Mouse (Mus musculus): ENCODE data around the gene Kansl2. TPM values are rescaled to one million over a fixed set of nuclear protein-coding genes. Genes with fewer than 3 reads are reported as not detected.

Gene Kansl2
- total and polyA plus RNA-seq, 2 experiments from 2014 or later: 58.7 to 73.1 TPM

- H3K4me2 ChIP-seq (ENCODE audit: low read depth, low read length): peak overlapping the region; percentile 25
- H3K36me3 ChIP-seq (replicated peaks; ENCODE audit: control insufficient read depth, insufficient read depth, low read length): peaks cover 6% of the 10 kb centered on the region; the same call in 1 of the 2 replicates
- no peaks in the 10 kb centered on the region; the same call in 1 of the 2 replicates for H3K9me3 ChIP-seq (replicated peaks; ENCODE audit: control insufficient read depth, low read length)
- DNase-seq (ENCODE audit: low spot score) (peak; percentile 87), ATAC-seq (ENCODE audit: insufficient read depth, low read depth) (peak; percentile 80)
- no peak overlapping the region for H3K4me3 ChIP-seq (ENCODE audit: low read depth, low read length)
- H3K9ac ChIP-seq (replicated peaks; ENCODE audit: low read depth, low read length): 0 out of 2 replicates have a peak overlapping the region, but pooled peaks have one; percentile 1
- no peak for TF ChIP-seq CTCF (IDR thresholded peaks at IDR 0.05; ENCODE audit: low read depth)
- no peak for TF ChIP-seq EP300 (IDR thresholded peaks at IDR 0.05; ENCODE audit: low read depth)
- peaks cover 9% of the 10 kb centered on the region for H3K4me1 ChIP-seq (ENCODE audit: control insufficient read depth, insufficient read depth)
- 10% methylated on average over 17 of the region's 17 CpGs for WGBS
- no peaks in the 10 kb centered on the region for H3K27me3 ChIP-seq (ENCODE audit: control insufficient read depth, insufficient read depth, low read length)
- H3K27ac ChIP-seq (ENCODE audit: low read depth): peak overlapping the region; percentile 78
Observed at GRCm38 (mm10) chr15:98512799-98513321, 21.2 kb downstream of the Kansl2 start.

GRCm38 (mm10) chr15:98512232-98512631 is 21.8 kb downstream of the Kansl2 start:
- Histone ChIP-seq H3K27ac (ENCODE audit: low read depth) (no peak overlapping the region), H3K4me1 (ENCODE audit: control insufficient read depth, insufficient read depth) (peaks cover 9% of the 10 kb centered on the region), H3K27me3 (ENCODE audit: control insufficient read depth, insufficient read depth, low read length) (no peaks in the 10 kb centered on the region), H3K9ac (replicated peaks; ENCODE audit: low read depth, low read length) (no peak overlapping the region), H3K9me3 (replicated peaks; ENCODE audit: control insufficient read depth, low read length) (no peaks in the 10 kb centered on the region; the same call in 1 of the 2 replicates), H3K4me3 (ENCODE audit: low read depth, low read length) (no peak overlapping the region), H3K4me2 (ENCODE audit: low read depth, low read length) (no peak overlapping the region), H3K36me3 (replicated peaks; ENCODE audit: control insufficient read depth, insufficient read depth, low read length) (0 out of 2 replicates have a peak, but pooled peaks cover 3% of the 10 kb centered on the region)
- DNase-seq (ENCODE audit: low spot score) (no peak), ATAC-seq (ENCODE audit: insufficient read depth, low read depth) (no peak)
- WGBS: 41% methylated on average over 8 of the region's 8 CpGs
- TF ChIP-seq CTCF (IDR thresholded peaks at IDR 0.05; ENCODE audit: low read depth) (no peak), EP300 (IDR thresholded peaks at IDR 0.05; ENCODE audit: low read depth) (no peak)

- H3K4me3 ChIP-seq (ENCODE audit: low read depth, low read length): 0 out of 2 replicates have a peak overlapping the region, but pooled peaks have one; percentile 26
- peak overlapping the region; percentile 56 for H3K27ac ChIP-seq (ENCODE audit: low read depth)
Observed at GRCm38 (mm10) chr15:98511386-98511928, 22.6 kb downstream of the Kansl2 start.

GRCm38 (mm10) chr15:98510438-98511385 is 23.4 kb downstream of the Kansl2 start:
- ATAC-seq (ENCODE audit: insufficient read depth, low read depth) (0 out of 2 replicates have a peak, but pooled peaks have one; percentile 28), DNase-seq (ENCODE audit: low spot score) (peak; percentile 56)
- peak overlapping the region; percentile 58 for H3K4me2 ChIP-seq (ENCODE audit: low read depth, low read length)
- no peaks in the 10 kb centered on the region; the same call in 1 of the 2 replicates for H3K9me3 ChIP-seq (replicated peaks; ENCODE audit: control insufficient read depth, low read length)
- TF ChIP-seq EP300 (IDR thresholded peaks at IDR 0.05; ENCODE audit: low read depth) (no peak), CTCF (IDR thresholded peaks at IDR 0.05; ENCODE audit: low read depth) (peak; percentile 88)
- no peaks in the 10 kb centered on the region for H3K27me3 ChIP-seq (ENCODE audit: control insufficient read depth, insufficient read depth, low read length)
- peak overlapping the region; percentile 61 for H3K27ac ChIP-seq (ENCODE audit: low read depth)
- WGBS: 24% methylated on average over 25 of the region's 25 CpGs
- H3K4me1 ChIP-seq (ENCODE audit: control insufficient read depth, insufficient read depth): peaks cover 9% of the 10 kb centered on the region
- H3K36me3 ChIP-seq (replicated peaks; ENCODE audit: control insufficient read depth, insufficient read depth, low read length): no peaks in the 10 kb centered on the region
- peak overlapping the region; percentile 26 for H3K4me3 ChIP-seq (ENCODE audit: low read depth, low read length)
- no peak overlapping the region for H3K9ac ChIP-seq (replicated peaks; ENCODE audit: low read depth, low read length)

More at GRCm38 (mm10) chr15:98511386-98511928, 22.6 kb downstream of the Kansl2 start:
- TF ChIP-seq CTCF (IDR thresholded peaks at IDR 0.05; ENCODE audit: low read depth) (no peak), EP300 (IDR thresholded peaks at IDR 0.05; ENCODE audit: low read depth) (no peak)
- no peaks in the 10 kb centered on the region; the same call in 1 of the 2 replicates for H3K9me3 ChIP-seq (replicated peaks; ENCODE audit: control insufficient read depth, low read length)
- H3K27me3 ChIP-seq (ENCODE audit: control insufficient read depth, insufficient read depth, low read length): no peaks in the 10 kb centered on the region
- peak overlapping the region; percentile 58 for H3K4me2 ChIP-seq (ENCODE audit: low read depth, low read length)
- H3K36me3 ChIP-seq (replicated peaks; ENCODE audit: control insufficient read depth, insufficient read depth, low read length): no peaks in the 10 kb centered on the region
- WGBS: 60% methylated on average over 13 of the region's 13 CpGs
- DNase-seq (ENCODE audit: low spot score): no peak
- no peak overlapping the region for H3K9ac ChIP-seq (replicated peaks; ENCODE audit: low read depth, low read length)
- H3K4me1 ChIP-seq (ENCODE audit: control insufficient read depth, insufficient read depth): peaks cover 9% of the 10 kb centered on the region
- no peak for ATAC-seq (ENCODE audit: insufficient read depth, low read depth)

- no peak for ATAC-seq (ENCODE audit: insufficient read depth, low read depth)
- Histone ChIP-seq H3K36me3 (replicated peaks; ENCODE audit: control insufficient read depth, insufficient read depth, low read length) (no peaks in the 10 kb centered on the region), H3K4me1 (ENCODE audit: control insufficient read depth, insufficient read depth) (peaks cover 9% of the 10 kb centered on the region), H3K9me3 (replicated peaks; ENCODE audit: control insufficient read depth, low read length) (no peaks in the 10 kb centered on the region), H3K9ac (replicated peaks; ENCODE audit: low read depth, low read length) (no peak overlapping the region), H3K27ac (ENCODE audit: low read depth) (no peak overlapping the region), H3K4me3 (ENCODE audit: low read depth, low read length) (no peak overlapping the region), H3K4me2 (ENCODE audit: low read depth, low read length) (no peak overlapping the region), H3K27me3 (ENCODE audit: control insufficient read depth, insufficient read depth, low read length) (no peaks in the 10 kb centered on the region)
- TF ChIP-seq EP300 (IDR thresholded peaks at IDR 0.05; ENCODE audit: low read depth): no peak
- no peak for TF ChIP-seq CTCF (IDR thresholded peaks at IDR 0.05; ENCODE audit: low read depth)
- no peak for DNase-seq (ENCODE audit: low spot score)
- WGBS: 54% methylated on average over 2 of the region's 2 CpGs
Observed at GRCm38 (mm10) chr15:98509387-98509786, 24.7 kb downstream of the Kansl2 start.
